Mouse (Mus musculus): Measurements from ENCODE around the gene Ankrd33. TPM values are rescaled to one million over a fixed set of nuclear protein-coding genes. Genes with fewer than 3 reads are reported as not detected.

The Ankrd33 gene
- polyA plus RNA-seq, 1 experiment from 2014 or later = not detected

GRCm38 (mm10) chr15:101154700-101155616, 39.4 kb downstream of the Ankrd33 start:
- 81% methylated on average over 7 of the region's 7 CpGs for WGBS
- Histone ChIP-seq H3K9me3 (ENCODE audit: control insufficient read depth, low read length) (no peaks in the 10 kb centered on the region), H3K27me3 (ENCODE audit: control insufficient read depth, insufficient read depth, low read length) (no peaks in the 10 kb centered on the region), H3K9ac (ENCODE audit: low read depth, low read length) (no peak overlapping the region), H3K4me3 (ENCODE audit: low read depth, low read length) (no peak overlapping the region), H3K4me1 (replicated peaks; ENCODE audit: control insufficient read depth, insufficient read depth, low read length) (no peaks in the 10 kb centered on the region), H3K4me2 (replicated peaks; ENCODE audit: low read depth, low read length) (no peak overlapping the region), H3K27ac (ENCODE audit: low read depth, low read length) (no peak overlapping the region), H3K36me3 (ENCODE audit: control insufficient read depth, insufficient read depth, low read length) (no peaks in the 10 kb centered on the region)
- ATAC-seq (ENCODE audit: low FRiP score) (no peak), DNase-seq (ENCODE audit: low spot score) (no peak)

GRCm38 (mm10) chr15:101160128-101160527, 44.6 kb downstream of the Ankrd33 start:
- no peaks in the 10 kb centered on the region for H3K36me3 ChIP-seq (ENCODE audit: control insufficient read depth, insufficient read depth, low read length)
- DNase-seq (ENCODE audit: low spot score) (no peak), ATAC-seq (ENCODE audit: low FRiP score) (no peak)
- H3K9me3 ChIP-seq (ENCODE audit: control insufficient read depth, low read length) = no peaks in the 10 kb centered on the region
- H3K4me1 ChIP-seq (replicated peaks; ENCODE audit: control insufficient read depth, insufficient read depth, low read length) = peaks cover 3% of the 10 kb centered on the region; the same call in 1 of the 2 replicates
- no peak overlapping the region for H3K9ac ChIP-seq (ENCODE audit: low read depth, low read length)
- no peak overlapping the region for H3K4me2 ChIP-seq (replicated peaks; ENCODE audit: low read depth, low read length)
- H3K4me3 ChIP-seq (ENCODE audit: low read depth, low read length) = no peak overlapping the region
- no peak overlapping the region for H3K27ac ChIP-seq (ENCODE audit: low read depth, low read length)
- no peaks in the 10 kb centered on the region for H3K27me3 ChIP-seq (ENCODE audit: control insufficient read depth, insufficient read depth, low read length)
- WGBS = 38% methylated on average over 1 of the region's 1 CpGs

GRCm38 (mm10) chr15:101160591-101160990, 45.0 kb downstream of the Ankrd33 start:
- DNase-seq (ENCODE audit: low spot score) (peak; percentile 58), ATAC-seq (ENCODE audit: low FRiP score) (peak; percentile 51)
- 22% methylated on average over 7 of the region's 7 CpGs for WGBS
- no peaks in the 10 kb centered on the region for H3K36me3 ChIP-seq (ENCODE audit: control insufficient read depth, insufficient read depth, low read length)
- H3K27ac ChIP-seq (ENCODE audit: low read depth, low read length) = no peak overlapping the region
- H3K4me1 ChIP-seq (replicated peaks; ENCODE audit: control insufficient read depth, insufficient read depth, low read length) = peaks cover 3% of the 10 kb centered on the region; the same call in 1 of the 2 replicates
- H3K9ac ChIP-seq (ENCODE audit: low read depth, low read length) = no peak overlapping the region
- no peaks in the 10 kb centered on the region for H3K27me3 ChIP-seq (ENCODE audit: control insufficient read depth, insufficient read depth, low read length)
- no peak overlapping the region for H3K4me3 ChIP-seq (ENCODE audit: low read depth, low read length)
- H3K4me2 ChIP-seq (replicated peaks; ENCODE audit: low read depth, low read length) = no peak overlapping the region
- H3K9me3 ChIP-seq (ENCODE audit: control insufficient read depth, low read length) = no peaks in the 10 kb centered on the region

GRCm38 (mm10) chr15:101161534-101161933, 46.0 kb downstream of the Ankrd33 start:
- H3K9ac ChIP-seq (ENCODE audit: low read depth, low read length) = no peak overlapping the region
- ATAC-seq (ENCODE audit: low FRiP score) (no peak), DNase-seq (ENCODE audit: low spot score) (no peak)
- H3K27ac ChIP-seq (ENCODE audit: low read depth, low read length) = no peak overlapping the region
- H3K9me3 ChIP-seq (ENCODE audit: control insufficient read depth, low read length) = no peaks in the 10 kb centered on the region
- no peaks in the 10 kb centered on the region for H3K27me3 ChIP-seq (ENCODE audit: control insufficient read depth, insufficient read depth, low read length)
- H3K4me1 ChIP-seq (replicated peaks; ENCODE audit: control insufficient read depth, insufficient read depth, low read length) = peaks cover 3% of the 10 kb centered on the region; the same call in 1 of the 2 replicates
- H3K36me3 ChIP-seq (ENCODE audit: control insufficient read depth, insufficient read depth, low read length) = no peaks in the 10 kb centered on the region
- no peak overlapping the region for H3K4me2 ChIP-seq (replicated peaks; ENCODE audit: low read depth, low read length)
- no peak overlapping the region for H3K4me3 ChIP-seq (ENCODE audit: low read depth, low read length)
- 87% methylated on average over 7 of the region's 7 CpGs for WGBS

GRCm38 (mm10) chr15:101163056-101163458, 47.5 kb downstream of the Ankrd33 start:
- ATAC-seq (ENCODE audit: low FRiP score) (no peak), DNase-seq (ENCODE audit: low spot score) (peak; percentile 16)
- Histone ChIP-seq H3K27me3 (ENCODE audit: control insufficient read depth, insufficient read depth, low read length) (no peaks in the 10 kb centered on the region), H3K9me3 (ENCODE audit: control insufficient read depth, low read length) (no peaks in the 10 kb centered on the region), H3K4me1 (replicated peaks; ENCODE audit: control insufficient read depth, insufficient read depth, low read length) (peaks cover 3% of the 10 kb centered on the region; the same call in 1 of the 2 replicates), H3K4me3 (ENCODE audit: low read depth, low read length) (no peak overlapping the region), H3K27ac (ENCODE audit: low read depth, low read length) (no peak overlapping the region), H3K36me3 (ENCODE audit: control insufficient read depth, insufficient read depth, low read length) (no peaks in the 10 kb centered on the region), H3K4me2 (replicated peaks; ENCODE audit: low read depth, low read length) (no peak overlapping the region), H3K9ac (ENCODE audit: low read depth, low read length) (no peak overlapping the region)
- WGBS = 54% methylated on average over 15 of the region's 15 CpGs

GRCm38 (mm10) chr15:101163854-101164253, 48.3 kb downstream of the Ankrd33 start:
- ATAC-seq (ENCODE audit: low FRiP score) (no peak), DNase-seq (ENCODE audit: low spot score) (no peak)
- H3K4me1 ChIP-seq (replicated peaks; ENCODE audit: control insufficient read depth, insufficient read depth, low read length) = peaks cover 3% of the 10 kb centered on the region; the same call in 1 of the 2 replicates
- no peaks in the 10 kb centered on the region for H3K36me3 ChIP-seq (ENCODE audit: control insufficient read depth, insufficient read depth, low read length)
- H3K27ac ChIP-seq (ENCODE audit: low read depth, low read length) = no peak overlapping the region
- WGBS = 64% methylated on average over 5 of the region's 5 CpGs
- H3K4me3 ChIP-seq (ENCODE audit: low read depth, low read length) = no peak overlapping the region
- no peaks in the 10 kb centered on the region for H3K9me3 ChIP-seq (ENCODE audit: control insufficient read depth, low read length)
- no peak overlapping the region for H3K4me2 ChIP-seq (replicated peaks; ENCODE audit: low read depth, low read length)
- H3K27me3 ChIP-seq (ENCODE audit: control insufficient read depth, insufficient read depth, low read length) = no peaks in the 10 kb centered on the region
- H3K9ac ChIP-seq (ENCODE audit: low read depth, low read length) = no peak overlapping the region

- Histone ChIP-seq H3K9ac (ENCODE audit: low read depth, low read length) (no peak overlapping the region), H3K9me3 (ENCODE audit: control insufficient read depth, low read length) (no peaks in the 10 kb centered on the region), H3K4me2 (replicated peaks; ENCODE audit: low read depth, low read length) (no peak overlapping the region), H3K4me1 (replicated peaks; ENCODE audit: control insufficient read depth, insufficient read depth, low read length) (peaks cover 3% of the 10 kb centered on the region; the same call in 1 of the 2 replicates), H3K4me3 (ENCODE audit: low read depth, low read length) (no peak overlapping the region), H3K27me3 (ENCODE audit: control insufficient read depth, insufficient read depth, low read length) (no peaks in the 10 kb centered on the region), H3K27ac (ENCODE audit: low read depth, low read length) (no peak overlapping the region), H3K36me3 (ENCODE audit: control insufficient read depth, insufficient read depth, low read length) (no peaks in the 10 kb centered on the region)
- DNase-seq (ENCODE audit: low spot score) (no peak), ATAC-seq (ENCODE audit: low FRiP score) (no peak)
- 72% methylated on average over 5 of the region's 5 CpGs for WGBS
Observed at GRCm38 (mm10) chr15:101164291-101164690, 48.7 kb downstream of the Ankrd33 start.

- WGBS = 74% methylated on average over 16 of the region's 16 CpGs
- Histone ChIP-seq H3K4me1 (replicated peaks; ENCODE audit: control insufficient read depth, insufficient read depth, low read length) (no peaks in the 10 kb centered on the region; the same call in 1 of the 2 replicates), H3K9me3 (ENCODE audit: control insufficient read depth, low read length) (no peaks in the 10 kb centered on the region)
Observed at GRCm38 (mm10) chr15:101165658-101166437, 50.3 kb downstream of the Ankrd33 start.

More at GRCm38 (mm10) chr15:101165658-101166437, 50.3 kb downstream of the Ankrd33 start:
- H3K36me3 ChIP-seq (ENCODE audit: control insufficient read depth, insufficient read depth, low read length) = no peaks in the 10 kb centered on the region
- H3K4me2 ChIP-seq (replicated peaks; ENCODE audit: low read depth, low read length) = no peak overlapping the region
- no peak overlapping the region for H3K9ac ChIP-seq (ENCODE audit: low read depth, low read length)
- no peak overlapping the region for H3K4me3 ChIP-seq (ENCODE audit: low read depth, low read length)
- DNase-seq (ENCODE audit: low spot score) (no peak), ATAC-seq (ENCODE audit: low FRiP score) (no peak)
- H3K27ac ChIP-seq (ENCODE audit: low read depth, low read length) = no peak overlapping the region
- H3K27me3 ChIP-seq (ENCODE audit: control insufficient read depth, insufficient read depth, low read length) = no peaks in the 10 kb centered on the region

Measured in hindbrain, embryonic 11.5 days (tissue).